Mouse (Mus musculus): ENCODE measurements around the gene Dhx8. TPM values are rescaled to one million over a fixed set of nuclear protein-coding genes. Genes with fewer than 3 reads are reported as not detected.

Gene Dhx8
- total RNA-seq (2015) = 21.3 and 23.3 TPM in 2 replicates
- 26.1 and 33.5 TPM in 2 replicates for total RNA-seq (2017)

DNA sequence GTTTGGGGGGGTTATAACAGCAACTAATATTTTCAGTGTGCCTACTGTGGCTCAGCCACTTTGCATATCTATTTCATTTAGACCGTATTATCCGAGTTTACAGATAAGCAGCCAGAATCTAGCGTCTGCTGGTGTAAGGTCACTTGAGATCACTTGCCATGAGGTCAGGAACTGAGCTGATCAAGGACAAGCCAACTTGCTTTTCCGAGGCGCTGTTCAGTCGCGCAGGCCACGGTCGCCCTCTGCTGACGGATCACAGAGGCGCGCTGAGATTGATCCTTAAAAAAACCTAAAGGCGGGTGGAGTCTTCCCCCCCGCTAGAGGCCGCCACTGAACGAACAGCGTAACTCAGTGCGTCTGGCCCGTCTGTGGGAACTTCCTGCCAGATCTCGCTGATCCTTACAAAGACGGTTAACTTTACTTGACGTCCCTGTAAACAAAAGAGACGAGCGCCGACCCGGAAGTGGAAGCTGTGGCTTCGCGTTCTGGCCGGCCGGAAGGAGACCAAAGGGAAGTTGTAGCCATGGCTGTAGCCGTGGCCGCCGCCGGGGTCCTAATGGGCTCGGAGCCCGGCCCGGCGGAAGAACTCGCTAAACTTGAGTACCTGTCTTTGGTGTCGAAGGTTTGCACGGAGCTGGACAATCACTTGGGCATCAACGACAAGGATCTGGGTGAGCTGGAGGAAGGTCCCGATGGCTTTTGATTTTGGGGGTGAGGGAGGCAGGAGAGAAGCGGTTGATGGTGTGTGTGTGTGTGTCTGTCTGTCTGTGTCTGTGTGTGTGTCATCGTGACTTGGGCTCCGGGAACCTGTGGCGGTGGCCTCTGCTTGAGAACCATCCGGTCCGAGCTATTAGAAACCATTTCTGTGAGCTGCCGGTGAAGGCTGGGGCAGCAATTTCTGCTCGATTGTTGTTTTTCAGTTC, at the start of gene Dhx8:
Dhx8 (plus strand) TSS at position 402 of the 923 bp plus-strand sequence.
- peak; percentile 99 for ATAC-seq (replicated peaks; ENCODE audit: poor library complexity)

DNA sequence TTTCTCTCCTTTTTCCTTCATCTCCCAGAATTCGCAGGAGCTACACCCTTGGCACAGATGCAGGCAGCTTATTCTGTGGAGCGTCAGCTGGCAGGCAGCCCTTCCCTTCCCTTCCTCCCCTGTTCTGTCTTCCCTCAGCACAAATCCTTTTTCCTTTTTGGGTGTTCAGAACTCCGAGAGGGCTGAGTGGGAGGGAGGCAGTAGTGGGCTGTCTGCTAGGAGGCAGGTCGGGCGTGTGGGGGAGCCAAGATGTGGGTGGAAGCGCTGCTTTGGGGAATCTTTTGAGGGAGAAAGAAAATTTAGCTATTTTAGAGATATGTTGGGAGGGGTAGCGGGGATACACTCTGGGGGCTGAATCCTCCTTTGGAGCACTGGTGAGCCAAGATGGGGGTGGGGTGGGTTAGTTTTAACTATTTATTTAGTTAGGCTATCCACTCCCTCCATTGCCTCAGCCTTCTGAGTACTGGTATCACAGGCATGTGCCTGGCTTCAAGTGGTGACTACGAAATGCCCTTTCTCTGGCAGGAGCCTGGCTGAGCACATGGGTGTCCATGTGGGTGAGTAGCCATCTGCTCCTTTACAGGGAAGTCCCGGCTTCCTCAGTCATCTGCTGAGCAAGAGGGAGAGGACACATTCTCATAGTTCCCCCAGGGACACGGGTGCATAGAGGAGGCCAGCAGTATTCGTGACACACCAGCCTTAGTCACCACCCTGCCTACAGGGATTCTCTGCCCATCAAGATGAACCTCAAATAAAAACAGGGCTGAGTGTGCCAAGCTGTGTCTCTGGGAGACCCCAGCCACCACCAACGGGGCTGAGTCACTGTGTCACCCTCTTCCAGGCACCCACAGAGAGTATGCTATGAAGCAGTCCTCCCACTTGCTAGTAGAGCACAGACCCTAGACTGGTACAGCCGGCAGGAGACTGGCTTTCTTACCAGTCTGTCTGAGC, 45.1 kb upstream of the Dhx8 start:
- ATAC-seq (replicated peaks; ENCODE audit: poor library complexity) = no peak

DNA sequence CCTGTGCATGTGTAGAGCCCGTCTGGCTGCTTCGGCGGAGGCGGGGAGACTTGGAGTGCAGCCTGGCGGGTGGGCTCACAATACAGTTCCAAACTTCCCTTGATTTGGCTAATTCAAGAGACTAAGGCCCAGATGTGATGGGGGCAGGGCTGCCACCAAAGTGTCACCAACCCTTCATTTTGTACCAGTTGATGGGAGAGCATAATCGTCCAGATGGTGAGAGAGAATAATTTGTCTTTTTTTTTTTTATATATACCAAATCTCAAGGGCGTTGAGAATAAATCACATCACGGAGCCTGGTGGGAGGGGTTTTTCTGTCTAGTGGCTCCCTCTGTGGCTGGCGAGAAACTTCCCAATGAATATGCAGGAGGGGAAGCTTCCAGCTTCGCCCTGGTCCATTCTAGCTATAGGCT, 43.0 kb upstream of the Dhx8 start:
- ATAC-seq (replicated peaks; ENCODE audit: poor library complexity) = no peak

DNA sequence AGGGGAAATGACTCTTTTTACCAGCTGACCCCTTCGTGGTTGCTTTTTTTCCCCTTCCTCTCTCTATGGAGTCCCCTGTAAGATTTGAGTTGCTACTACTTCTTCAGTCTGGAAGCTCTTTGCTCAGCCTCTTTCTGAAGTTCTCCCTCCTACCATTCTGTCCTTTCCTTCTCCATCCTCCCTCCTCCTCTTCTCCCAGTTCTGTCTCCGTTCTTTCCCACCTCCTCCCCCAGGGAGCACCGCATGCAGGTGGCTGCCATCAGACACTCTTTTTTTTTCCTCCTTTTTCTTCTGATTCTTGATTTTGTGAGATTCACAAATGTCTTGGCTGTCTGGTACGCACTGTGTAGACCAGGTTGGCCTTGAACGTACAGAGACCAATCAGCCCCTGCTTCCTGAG, 42.4 kb upstream of the Dhx8 start:
- no peak for ATAC-seq (replicated peaks; ENCODE audit: poor library complexity)

DNA sequence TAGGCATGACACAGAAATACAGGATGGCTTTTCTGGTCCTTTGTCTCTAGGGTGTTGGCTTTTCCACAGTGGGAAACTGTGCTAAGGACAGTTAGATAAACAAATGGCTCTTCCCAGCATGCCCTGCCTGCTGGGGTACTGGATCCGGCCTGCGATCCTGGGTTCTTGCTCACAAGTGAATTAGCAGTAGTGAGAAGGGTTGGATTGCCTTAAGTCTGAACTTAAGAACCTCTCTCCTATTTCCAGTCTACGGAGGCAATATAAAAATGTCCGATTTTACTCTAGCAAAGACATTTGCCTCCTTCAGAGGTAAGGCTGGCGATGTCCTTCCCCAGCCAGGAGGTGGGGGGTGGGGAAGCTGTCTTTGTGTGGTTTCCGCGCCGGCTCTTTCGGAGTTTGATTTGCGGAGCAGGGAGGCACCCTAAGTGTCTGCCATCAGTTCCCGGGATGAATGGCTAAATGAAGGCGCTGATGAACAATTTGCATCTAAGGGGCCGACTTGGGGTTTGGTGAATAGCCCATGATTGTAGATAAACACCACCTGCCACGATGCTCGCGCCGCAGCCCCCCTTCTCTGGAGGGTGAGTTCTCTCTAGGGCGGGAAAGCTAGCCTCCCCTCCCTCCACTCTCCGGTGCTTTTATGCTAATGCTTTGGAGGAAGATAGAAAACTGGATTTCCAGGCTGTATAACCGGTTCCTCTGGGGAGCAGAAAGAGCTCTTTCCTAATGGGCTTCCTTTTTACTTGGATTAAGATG, 36.6 kb upstream of the Dhx8 start:
- no peak for ATAC-seq (replicated peaks; ENCODE audit: poor library complexity)

DNA sequence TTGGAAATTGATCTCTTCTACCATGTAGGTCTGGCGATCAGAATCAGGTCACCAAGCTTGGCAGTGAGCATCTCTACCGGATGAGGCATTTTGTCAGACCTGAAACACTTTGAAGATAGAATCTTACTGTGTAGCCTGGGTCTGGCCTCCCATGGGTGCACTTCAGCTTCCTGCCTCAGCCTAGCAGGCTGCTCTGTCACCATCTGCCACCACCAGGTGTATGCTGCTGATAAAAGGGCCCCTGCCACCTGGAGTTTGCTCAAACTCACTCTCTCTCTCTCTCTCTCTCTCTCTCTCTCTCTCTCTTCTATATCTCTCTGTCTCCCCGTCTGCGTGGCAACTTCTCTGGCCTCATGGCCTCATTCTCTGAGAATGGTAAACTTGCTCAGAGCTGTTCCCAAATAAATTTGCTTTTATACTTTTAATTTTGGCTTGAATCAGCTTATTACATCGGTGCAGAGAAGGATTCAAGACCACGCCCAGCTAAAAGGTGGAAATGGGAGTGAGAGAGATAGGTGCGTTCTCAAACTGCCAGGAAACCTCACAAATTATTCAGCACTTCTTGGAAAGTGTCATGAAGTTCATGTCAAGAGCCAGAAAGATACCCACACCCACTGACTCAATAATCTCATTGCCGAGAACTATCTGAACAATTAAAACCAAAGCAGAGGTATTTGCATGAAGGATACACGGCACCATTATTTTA, 35.4 kb upstream of the Dhx8 start:
- peak; percentile 84 for ATAC-seq (replicated peaks; ENCODE audit: poor library complexity)

DNA sequence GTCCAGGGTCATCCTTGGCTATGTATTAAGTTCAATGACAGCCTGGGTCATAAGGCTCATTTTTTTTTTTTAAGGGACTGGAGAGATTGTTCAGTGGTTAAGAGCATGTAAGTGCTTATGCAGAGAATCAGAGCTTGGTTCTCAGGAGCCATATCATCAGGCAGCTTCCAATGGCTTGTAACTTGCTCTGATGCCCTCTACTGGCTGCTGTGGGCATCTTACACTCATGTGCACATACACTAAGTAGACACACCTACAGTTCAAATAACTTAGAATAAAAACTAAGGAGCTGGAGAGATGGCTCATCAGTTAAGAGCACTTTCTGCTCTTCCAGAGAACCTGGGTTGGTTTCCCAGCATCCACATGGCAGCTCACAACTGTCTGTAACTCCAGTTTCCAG, 34.6 kb upstream of the Dhx8 start:
- ATAC-seq (replicated peaks; ENCODE audit: poor library complexity) = no peak

DNA sequence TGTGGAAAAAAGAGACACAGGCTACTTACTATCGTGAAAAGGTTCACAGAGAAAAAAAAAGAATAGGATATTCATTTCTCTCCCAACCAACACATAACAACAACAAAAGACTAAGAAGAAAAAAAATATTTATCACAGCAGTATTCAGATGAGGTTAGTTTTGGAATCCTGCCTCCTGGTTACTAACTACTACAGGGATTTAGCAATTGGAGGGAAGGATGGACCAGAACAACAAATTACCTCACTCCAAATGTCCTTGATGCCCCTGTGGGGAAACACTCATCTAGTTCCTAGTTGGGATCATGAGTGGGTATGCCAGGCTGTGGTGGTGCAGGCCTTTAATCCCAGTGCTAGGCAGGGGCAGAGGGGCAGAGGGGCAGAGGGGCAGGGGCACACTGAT, 33.2 kb upstream of the Dhx8 start:
- no peak for ATAC-seq (replicated peaks; ENCODE audit: poor library complexity)

DNA sequence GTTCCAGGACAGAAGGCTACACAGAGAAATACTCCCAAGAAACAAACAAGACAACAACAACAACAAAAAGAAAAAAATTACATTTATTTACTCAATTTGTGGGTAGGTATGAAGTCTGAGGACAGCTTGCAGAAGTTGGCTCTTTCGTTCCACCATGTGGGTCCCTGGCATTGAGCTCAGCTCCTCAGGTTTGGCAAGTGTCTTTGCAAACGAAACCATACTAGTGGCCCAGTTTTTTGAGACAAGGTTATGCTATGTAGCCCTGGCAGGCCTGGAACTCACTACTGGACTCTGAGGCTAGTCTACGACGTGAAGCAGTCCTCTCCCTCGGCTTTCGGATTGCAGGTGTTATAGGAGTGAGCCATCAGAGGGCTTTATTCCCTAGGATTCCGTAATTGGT, 32.7 kb upstream of the Dhx8 start:
- no peak for ATAC-seq (replicated peaks; ENCODE audit: poor library complexity)

DNA sequence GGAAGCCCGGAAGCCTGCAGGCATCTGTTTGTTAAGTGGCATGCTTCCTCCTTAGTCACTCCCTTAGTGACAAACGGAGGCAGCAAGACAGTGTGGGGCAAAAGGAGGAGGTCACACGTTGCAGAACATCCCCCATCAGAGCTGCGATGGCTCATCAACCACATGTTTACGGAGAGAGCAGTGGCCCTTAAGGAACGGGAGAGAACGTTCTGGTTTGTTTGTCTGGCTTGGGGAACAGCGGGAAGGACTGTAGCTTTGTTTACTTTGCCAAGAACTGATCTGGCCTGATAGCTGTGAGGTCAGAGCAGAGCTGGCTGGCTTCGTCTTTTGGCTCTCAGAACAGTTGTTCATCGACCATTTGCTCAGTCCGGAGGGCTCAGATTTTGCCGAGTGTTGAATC, 32.3 kb upstream of the Dhx8 start:
- no peak for ATAC-seq (replicated peaks; ENCODE audit: poor library complexity)

DNA sequence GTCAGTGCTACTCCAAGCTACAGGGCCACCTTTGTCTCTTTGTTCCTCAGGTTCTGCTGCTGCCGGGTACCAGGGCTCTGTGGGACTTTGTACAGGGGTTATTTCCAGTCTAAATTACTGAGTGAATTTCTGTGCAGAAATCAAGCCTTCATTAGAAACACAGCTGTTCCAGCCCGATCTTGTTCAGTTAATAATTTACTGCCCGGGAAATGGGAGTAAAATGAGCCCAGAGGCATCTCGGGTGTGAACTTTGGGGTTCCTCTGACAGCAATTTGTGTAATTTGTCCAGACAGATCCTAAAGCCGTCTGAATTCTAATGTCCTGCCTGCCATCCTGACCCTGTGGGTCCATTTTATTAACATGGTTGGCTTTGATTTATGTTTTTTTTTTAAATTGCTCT, 28.6 kb upstream of the Dhx8 start:
- ATAC-seq (replicated peaks; ENCODE audit: poor library complexity) = no peak

DNA sequence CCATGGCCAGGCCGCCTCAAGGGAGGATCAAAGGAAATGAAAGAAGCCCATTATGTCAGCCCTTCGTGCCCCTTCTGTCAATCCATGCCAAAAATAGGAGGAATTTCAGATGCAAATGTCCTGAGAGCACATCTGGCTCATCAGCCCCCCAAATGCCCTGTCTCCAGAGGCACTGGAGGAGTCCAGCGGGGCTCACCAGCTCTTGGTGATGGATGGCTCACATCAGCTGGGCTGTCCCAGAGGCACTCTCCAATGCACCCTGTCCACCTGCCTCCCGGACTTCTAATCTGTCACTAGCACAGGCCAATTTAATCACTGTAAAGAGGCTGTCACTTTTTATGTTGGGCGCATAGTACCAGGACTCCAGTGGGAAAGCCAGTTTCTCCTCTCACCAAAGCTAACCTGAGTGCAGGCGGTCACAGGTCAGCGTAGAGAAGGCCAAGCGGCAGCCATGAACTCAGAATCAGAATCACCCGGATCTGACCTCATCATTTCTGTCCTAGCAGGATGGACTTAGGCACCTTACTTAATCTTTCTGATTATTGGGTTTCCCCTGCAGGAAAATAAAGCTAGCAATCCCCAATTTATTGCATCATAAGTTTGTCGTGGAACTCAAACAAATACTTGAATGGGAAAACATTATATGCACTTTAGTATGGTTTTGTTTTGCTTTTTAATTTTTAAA, 25.8 kb upstream of the Dhx8 start:
- no peak for ATAC-seq (replicated peaks; ENCODE audit: poor library complexity)

DNA sequence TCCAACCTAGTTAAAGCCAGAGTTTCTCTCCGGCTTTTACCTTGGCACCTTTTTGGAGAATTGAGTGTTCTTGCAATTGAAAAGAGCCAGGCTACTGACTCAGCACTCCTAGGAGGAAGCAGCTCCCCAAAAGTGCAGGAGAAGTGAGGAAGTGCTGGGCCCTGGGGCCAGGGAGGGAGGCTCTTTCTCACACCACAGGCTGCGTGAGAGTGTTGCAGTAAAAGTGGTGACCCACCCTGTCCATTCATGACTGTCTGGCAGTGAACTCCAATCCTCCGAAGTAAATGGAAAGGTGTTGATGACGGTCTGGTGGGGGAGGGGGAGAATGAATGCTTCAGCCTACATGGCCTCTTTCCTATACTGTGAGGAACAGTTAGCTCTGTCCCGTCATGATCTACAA, 24.2 kb upstream of the Dhx8 start:
- peak; percentile 52; the same call in 1 of the 2 replicates for ATAC-seq (replicated peaks; ENCODE audit: poor library complexity)

DNA sequence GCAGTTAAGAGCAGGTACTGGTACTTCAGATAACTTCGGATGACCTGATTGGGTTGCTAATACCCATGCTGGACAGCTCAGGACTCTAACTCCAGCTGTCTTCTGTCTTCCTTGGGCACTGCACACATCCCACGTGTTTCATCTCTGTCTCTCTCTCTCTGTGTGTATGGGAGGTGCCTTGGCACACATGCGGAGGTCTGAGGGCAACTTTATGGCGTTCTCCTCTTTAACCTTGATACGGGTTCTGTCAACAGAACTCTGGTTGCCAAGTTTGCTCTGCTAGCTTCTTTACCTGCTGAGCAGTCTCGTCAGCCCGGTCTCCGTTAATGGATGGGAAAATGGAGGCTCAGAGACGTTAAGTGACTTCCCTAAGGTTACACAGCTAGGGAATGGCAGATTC, 19.9 kb upstream of the Dhx8 start:
- ATAC-seq (replicated peaks; ENCODE audit: poor library complexity) = no peak

DNA sequence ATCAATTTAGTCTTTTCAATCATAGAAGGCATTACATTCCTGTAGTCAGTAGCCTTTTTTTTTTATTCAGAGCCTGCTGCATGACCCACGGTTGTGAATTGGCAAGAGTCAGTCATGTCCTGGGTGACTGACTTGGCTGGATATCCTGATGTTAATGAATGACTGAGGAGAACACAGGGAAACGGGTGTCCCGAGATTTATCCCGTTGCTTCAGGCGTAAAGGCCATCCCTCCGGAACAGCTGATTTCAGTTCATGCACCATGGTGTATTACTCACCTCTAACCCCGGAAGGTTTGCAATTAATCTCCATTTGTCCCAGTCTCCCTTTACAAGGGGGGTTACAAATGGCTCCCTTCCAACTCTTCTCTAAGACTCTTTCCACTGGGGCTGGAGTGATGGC, 18.7 kb upstream of the Dhx8 start:
- no peak for ATAC-seq (replicated peaks; ENCODE audit: poor library complexity)

DNA sequence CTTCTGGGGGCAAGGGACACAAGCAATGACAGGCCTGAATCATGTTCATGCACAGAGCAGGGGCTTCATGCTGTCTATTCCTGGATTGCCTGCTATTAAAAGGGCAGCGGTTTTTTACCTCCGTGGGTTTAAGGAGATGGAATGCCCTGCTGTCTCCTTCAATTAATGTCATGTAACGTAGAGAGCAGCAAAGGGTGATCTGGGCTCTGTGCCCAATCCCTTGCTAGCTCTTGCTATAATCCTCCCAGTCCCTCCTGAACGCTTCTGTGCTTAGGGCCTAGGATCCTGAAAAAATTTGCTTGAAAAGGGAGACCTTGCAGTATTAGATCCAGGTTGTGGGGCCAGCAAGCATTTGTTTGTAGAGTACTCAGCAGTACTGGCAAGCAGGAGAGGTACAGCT, 14.4 kb upstream of the Dhx8 start:
- ATAC-seq (replicated peaks; ENCODE audit: poor library complexity) = no peak

DNA sequence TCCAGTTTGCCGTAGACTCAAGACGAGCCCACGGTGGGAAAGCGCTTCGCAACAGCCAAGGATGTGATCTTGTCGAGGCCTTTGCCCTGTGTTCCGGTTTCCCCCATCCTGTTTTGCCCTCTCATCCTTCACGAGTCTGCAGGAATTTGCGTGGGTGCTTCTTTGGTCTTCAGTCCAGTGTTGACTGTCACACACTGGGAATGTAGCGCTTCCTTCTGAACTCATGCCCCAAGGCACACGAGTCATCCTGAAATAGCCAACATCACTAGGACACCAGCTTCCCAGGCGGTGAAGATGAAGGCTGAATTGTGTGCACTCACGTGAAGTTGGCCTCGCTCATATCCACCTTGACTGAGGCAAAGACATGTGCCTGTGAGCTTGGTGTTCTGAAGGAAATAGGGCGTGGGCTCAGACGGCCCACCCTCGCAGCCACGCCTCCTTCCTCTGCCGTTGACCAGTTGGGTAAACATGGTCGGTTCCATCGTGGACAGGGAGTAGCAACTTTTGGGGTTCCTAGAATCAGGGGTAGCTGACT, 12.7 kb upstream of the Dhx8 start:
- ATAC-seq (replicated peaks; ENCODE audit: poor library complexity) = no peak

DNA sequence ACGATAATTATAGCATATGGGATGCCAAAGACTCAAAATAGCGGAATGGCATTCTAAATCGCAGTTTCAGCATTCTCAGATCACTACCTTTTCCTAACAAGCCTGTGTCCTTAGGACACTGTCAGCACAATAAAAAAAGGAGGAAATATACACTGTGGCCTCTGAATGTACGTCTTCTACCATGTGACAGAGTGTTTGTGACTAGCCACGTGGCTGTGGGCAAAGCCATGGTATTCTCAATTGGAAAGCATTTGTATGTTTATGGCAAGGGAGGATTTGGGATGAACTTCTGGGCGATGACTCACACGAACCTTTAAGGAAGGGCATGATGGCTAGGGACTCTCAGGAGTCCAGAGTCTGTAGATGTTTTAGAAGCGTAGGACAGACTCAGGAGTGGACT, 7.7 kb upstream of the Dhx8 start:
- ATAC-seq (replicated peaks; ENCODE audit: poor library complexity) = no peak

DNA sequence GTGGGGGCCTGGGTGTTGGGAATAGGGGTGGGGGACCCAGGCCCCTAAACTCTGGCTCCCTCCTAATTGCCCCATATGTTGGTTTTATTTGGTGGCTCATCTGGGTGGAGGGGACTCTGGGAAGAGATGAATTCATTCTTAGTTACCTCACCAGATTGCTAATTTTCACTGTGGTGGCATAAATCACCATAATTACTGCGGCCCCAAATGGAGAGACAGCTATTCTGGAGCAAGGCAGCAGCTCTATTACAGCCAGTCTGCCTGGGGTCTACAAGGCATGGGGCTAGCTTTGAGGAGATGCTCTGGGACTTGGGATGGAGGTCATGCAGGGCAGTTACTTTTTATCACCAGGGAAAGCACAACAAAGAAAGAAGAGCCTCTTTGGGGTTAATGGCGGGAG, 6.0 kb upstream of the Dhx8 start:
- no peak for ATAC-seq (replicated peaks; ENCODE audit: poor library complexity)

DNA sequence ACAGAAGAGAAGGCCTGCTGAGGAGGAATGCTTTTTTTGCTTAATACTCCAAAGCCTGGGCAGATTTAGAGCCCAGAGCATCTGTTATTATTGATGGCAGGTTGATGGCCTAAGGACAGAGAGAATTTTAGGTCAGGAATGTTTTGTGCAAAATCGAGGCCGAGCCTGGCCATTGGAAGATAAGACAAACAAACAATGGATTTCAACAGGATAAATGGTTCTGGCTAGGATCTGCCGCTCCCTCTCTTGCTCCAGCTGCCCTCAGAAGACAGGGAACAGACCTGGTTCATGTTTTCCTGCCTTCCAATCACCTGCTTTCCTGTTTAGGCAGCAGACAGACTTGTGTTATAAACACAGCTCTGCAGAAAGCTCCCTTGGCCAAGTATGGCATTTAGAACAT, 3.4 kb upstream of the Dhx8 start:
- no peak for ATAC-seq (replicated peaks; ENCODE audit: poor library complexity)
